27 mouse cellular contexts compared by ENCODE assay signal in the genomic region with DNA sequence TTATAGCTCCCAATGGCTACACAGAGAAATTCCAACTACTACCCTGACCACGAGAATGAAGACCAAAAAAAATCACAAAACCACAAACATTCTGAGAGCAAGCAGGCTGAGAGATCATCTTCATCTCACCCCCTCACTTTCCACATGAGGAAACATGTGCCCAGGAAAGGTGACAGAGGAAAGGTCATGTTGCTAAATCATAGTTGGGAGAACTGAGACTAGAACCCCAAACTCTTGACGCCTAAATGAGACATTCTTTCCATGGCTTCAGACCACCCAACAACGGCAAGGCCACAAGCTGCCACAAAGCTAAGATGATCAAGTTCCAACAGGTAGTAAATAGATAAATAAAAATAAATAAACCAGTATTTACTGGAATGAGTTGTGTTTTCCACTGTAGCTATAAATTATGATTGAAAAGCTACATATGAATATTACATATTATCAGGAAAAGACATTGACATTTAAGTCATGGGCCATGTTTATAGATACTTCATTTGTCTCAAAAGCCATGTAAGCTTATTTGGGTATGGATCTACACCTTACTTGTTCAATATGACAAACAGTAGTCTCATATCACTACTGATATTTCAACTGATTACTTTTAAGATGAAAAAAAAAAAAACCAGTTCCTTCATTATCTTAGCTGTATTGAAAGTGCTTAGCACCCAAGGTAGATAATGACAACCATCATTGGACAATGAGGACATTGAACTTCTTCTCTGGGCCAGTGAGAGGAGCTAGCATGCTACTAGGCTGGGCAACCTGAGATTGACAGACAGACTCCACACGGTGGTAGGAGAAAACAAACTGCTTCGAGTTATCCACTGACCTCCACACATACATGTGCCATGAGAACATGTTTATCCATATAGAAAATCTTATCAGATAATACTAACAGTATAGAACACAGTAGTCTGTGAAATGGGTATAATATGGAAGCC.
DNase-seq lines count a peak whose midpoint lies in the region; ATAC-seq and TF ChIP-seq lines count a peak whose summit lies in the region.
"Had no signal": no experiment of that assay in that cellular context is flagged by ENCODE, and none has a peak within 500 bp of the region (broad histone marks: within the 10 kb centered on the region; RNA-seq: fewer than 3 reads in every experiment).

No protein-coding gene starts in this region.

- ATAC-seq in kidney, embryonic 15.5 days (replicated peaks; ENCODE audit: low FRiP score), result no peak
- ATAC-seq: forebrain, embryonic 13.5 days; forebrain, embryonic 16.5 days; hindbrain, postnatal 0 days; inflammation-experienced regulatory T-cells, adult 6 months; Patski had no signal

- 77% methylated on average over 5 of the region's 5 CpGs for WGBS in heart, adult 2 months
- 86% methylated on average over 5 of the region's 5 CpGs for WGBS in kidney, adult 2 months
- WGBS in kidney, embryonic 15.5 days, result 85% methylated on average over 5 of the region's 5 CpGs

- no peaks in the 10 kb centered on the region for H3K27me3 ChIP-seq in heart, adult 2 months (ENCODE audit: control insufficient read depth, insufficient read depth, low read length)
- H3K27me3 ChIP-seq in kidney, adult 2 months (replicated peaks; ENCODE audit: control insufficient read depth, insufficient read depth, low read length), result no peaks in the 10 kb centered on the region
- H3K27me3 ChIP-seq in kidney, embryonic 15.5 days, result no peaks in the 10 kb centered on the region
- H3K27me3 ChIP-seq in splenic B cell, adult 2 months (ENCODE audit: control insufficient read depth, insufficient read depth, low read length, poor library complexity, severe bottlenecking), result no peaks in the 10 kb centered on the region
- H3K27me3 ChIP-seq: forebrain, embryonic 13.5 days; heart, embryonic 12.5 days; heart, embryonic 15.5 days; Patski had no signal

- no peaks in the 10 kb centered on the region for H3K79me2 ChIP-seq in heart, adult 2 months (replicated peaks; ENCODE audit: control insufficient read depth, insufficient read depth, low read length)

- no peak overlapping the region for H3K4me2 ChIP-seq in kidney, embryonic 15.5 days
- H3K4me2 ChIP-seq: forebrain, embryonic 13.5 days; heart, embryonic 12.5 days; heart, embryonic 15.5 days; hindbrain, embryonic 14.5 days had no signal

- no peak overlapping the region for H3K27ac ChIP-seq in heart, adult 2 months
- no peak overlapping the region for H3K27ac ChIP-seq in kidney, adult 2 months (ENCODE audit: insufficient read depth, low read depth, low read length)
- no peak overlapping the region for H3K27ac ChIP-seq in kidney, embryonic 15.5 days
- H3K27ac ChIP-seq: forebrain, embryonic 10.5 days; forebrain, embryonic 13.5 days; heart, embryonic 15.5 days; hindbrain, embryonic 14.5 days; hindbrain, postnatal 0 days had no signal

- intact Hi-C loops in heart, adult 2 months (cut with DNase I), result loop anchor here (5.0 kb wide), 1 partner anchor 61 kb away; no protein-coding TSS in a partner anchor

- no peak for TF ChIP-seq POLR2A in heart, adult 2 months (IDR thresholded peaks at IDR 0.05; ENCODE audit: insufficient read depth, low read depth, low read length)
- no peak for TF ChIP-seq POLR2A in kidney, adult 2 months (IDR thresholded peaks at IDR 0.05; ENCODE audit: low read depth, low read length)

- H3K9ac ChIP-seq in heart, adult 2 months (ENCODE audit: low read depth, low read length), result no peak overlapping the region
- no peak overlapping the region for H3K9ac ChIP-seq in kidney, embryonic 15.5 days
- H3K9ac ChIP-seq: forebrain, embryonic 13.5 days; heart, embryonic 12.5 days; heart, embryonic 15.5 days; hindbrain, embryonic 14.5 days had no signal

- no peak overlapping the region for H3K4me3 ChIP-seq in heart, adult 2 months
- no peak overlapping the region for H3K4me3 ChIP-seq in kidney, adult 2 months (ENCODE audit: insufficient read depth, low read depth, low read length)
- H3K4me3 ChIP-seq in kidney, embryonic 15.5 days (replicated peaks), result no peak overlapping the region
- H3K4me3 ChIP-seq: forebrain, embryonic 10.5 days; forebrain, embryonic 13.5 days; heart, embryonic 12.5 days; heart, embryonic 15.5 days had no signal

- DNase-seq in heart, adult 2 months, result no peak
- no peak for DNase-seq in heart, adult 9 months (ENCODE audit: low spot score in 2 of 2)
- DNase-seq in kidney, adult 2 months, result no peak
- peak; percentile 36 for DNase-seq in 416B (ENCODE audit: low read depth)
- peak; percentile 57 for DNase-seq in splenic B cell, adult 2 months (ENCODE audit: low read depth, low spot score)
- no peak for DNase-seq in cerebellum, postnatal 25 days
- DNase-seq: adrenal gland, postnatal 10 days; adrenal gland, postnatal 36 days; cerebellum, adult 18-20 months; cerebellum, adult 9-10 months; cerebellum, postnatal 14 days; gastrocnemius, postnatal 25 days; heart, adult 18-20 months; heart, postnatal 14 days; heart, postnatal 4 days; kidney, adult 11 months had no signal

- no peaks in the 10 kb centered on the region; the same call in none of the 2 replicates for H3K4me1 ChIP-seq in heart, adult 2 months (ENCODE audit: control insufficient read depth, insufficient read depth, low read length)
- H3K4me1 ChIP-seq in kidney, adult 2 months (ENCODE audit: control insufficient read depth, insufficient read depth, low read length), result no peaks in the 10 kb centered on the region
- no peaks in the 10 kb centered on the region for H3K4me1 ChIP-seq in kidney, embryonic 15.5 days

- no peaks in the 10 kb centered on the region for H3K9me3 ChIP-seq in kidney, embryonic 15.5 days (replicated peaks)
- H3K9me3 ChIP-seq: forebrain, embryonic 10.5 days; forebrain, embryonic 13.5 days; G1E; heart, embryonic 12.5 days; heart, embryonic 15.5 days had no signal

- no peaks in the 10 kb centered on the region for H3K36me3 ChIP-seq in heart, adult 2 months (ENCODE audit: control insufficient read depth, insufficient read depth, low read length)
- no peaks in the 10 kb centered on the region for H3K36me3 ChIP-seq in kidney, adult 2 months (ENCODE audit: control insufficient read depth, insufficient read depth, low read length)
- no peaks in the 10 kb centered on the region for H3K36me3 ChIP-seq in kidney, embryonic 15.5 days
- H3K36me3 ChIP-seq in splenic B cell, adult 2 months (ENCODE audit: control insufficient read depth, insufficient read depth, low read length, poor library complexity, severe bottlenecking), result peaks cover 11% of the 10 kb centered on the region
- H3K36me3 ChIP-seq: forebrain, embryonic 10.5 days; heart, embryonic 12.5 days; heart, embryonic 15.5 days had no signal

- peak; percentile 45 for TF ChIP-seq CTCF in heart, adult 2 months (IDR thresholded peaks at IDR 0.05)
- 0 out of 2 replicates have a peak, but pooled peaks have one; percentile 1 for TF ChIP-seq CTCF in kidney, adult 2 months (conservative IDR thresholded peaks at IDR 0.05; ENCODE audit: insufficient read depth, insufficient read length, low read depth, low read length)

- TF ChIP-seq EP300 in heart, adult 2 months (IDR thresholded peaks at IDR 0.05; ENCODE audit: insufficient read depth, low read depth, low read length), result no peak

Comparison
In these comparisons a context has a peak if more than half of its experiments do, and no peak if none do; other contexts are left out.
1. DNase-seq: peak in 416B (single experiment) and splenic B cell, adult 2 months (single experiment); none in heart, adult 2 months (0 of 2), heart, adult 9 months (0 of 2), kidney, adult 2 months (single experiment) and cerebellum, postnatal 25 days (0 of 2).